Mouse (Mus musculus) small intestine, adult 2 months (tissue): Measurements from ENCODE around the gene Slc25a15.

Source experiments
- CTCF ChIP-seq: fragments of 200-500 bp; IDR thresholded peaks from 2 replicates; pipeline ENCODE4 v1.5.1; 2012; ENCODE audit warnings: low read depth, mild to moderate bottlenecking, control low read depth, inconsistent platforms, low read length, moderate library complexity, mixed read lengths; ENCODE audit not compliant: insufficient replicate concordance, insufficient read length; ENCODE audit errors: extremely low read depth
- POLR2A ChIP-seq: fragments of 200-500 bp; IDR thresholded peaks from 2 replicates; pipeline ENCODE4 v1.6.1; 2012; ENCODE audit warnings: low read depth, mild to moderate bottlenecking, control low read depth, inconsistent platforms, low read length, moderate library complexity

DNA sequence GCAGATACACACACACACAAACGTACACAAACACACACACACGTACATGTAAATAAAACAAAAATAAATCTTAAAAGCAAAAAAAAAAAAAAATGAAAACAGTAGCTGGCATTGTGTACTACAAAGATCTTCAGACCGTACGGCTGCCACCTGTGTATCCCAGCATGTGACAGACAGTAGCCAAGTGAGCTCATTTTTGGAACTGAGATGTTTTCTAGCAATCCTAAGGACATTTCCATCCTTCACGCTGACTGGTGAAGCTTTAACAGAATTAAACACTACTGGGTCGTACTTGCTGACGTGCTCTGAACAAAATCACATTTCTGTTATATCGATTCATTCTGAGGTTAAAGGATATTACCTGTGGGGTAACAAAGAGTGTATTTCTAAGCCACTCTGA, 3.1 kb downstream of the Slc25a15 start:
- TF ChIP-seq CTCF (no peak), POLR2A (no peak)
